Mouse (Mus musculus): ENCODE results near the gene Gmds. TPM values are rescaled to one million over a fixed set of nuclear protein-coding genes. Genes with fewer than 3 reads are reported as not detected.
A peak's percentile ranks its signal among the peaks of the same experiment; 100 is the strongest.

Gmds gene
- polyA plus RNA-seq, 1 experiment = 11.3 TPM

GRCm38 (mm10) chr13:31805831-31806427 lies 532.6 kb downstream of the Gmds start:
- TF ChIP-seq CTCF (IDR thresholded peaks at IDR 0.05; ENCODE audit: extremely low read depth, insufficient read depth, low read length) (no peak), POLR2A (IDR thresholded peaks at IDR 0.05; ENCODE audit: extremely low read depth, insufficient read depth, low read length) (no peak)
- H3K27ac ChIP-seq (ENCODE audit: insufficient read depth, low read length) = peak overlapping the region; percentile 94
- no peaks in the 10 kb centered on the region; the same call in 1 of the 2 replicates for H3K4me1 ChIP-seq (ENCODE audit: control insufficient read depth, insufficient read depth, low read length)
- H3K4me3 ChIP-seq (ENCODE audit: insufficient read depth, low read length) = peak overlapping the region; percentile 42

GRCm38 (mm10) chr13:31804571-31804970 lies 534.0 kb downstream of the Gmds start:
- Histone ChIP-seq H3K4me3 (ENCODE audit: insufficient read depth, low read length) (no peak overlapping the region), H3K4me1 (ENCODE audit: control insufficient read depth, insufficient read depth, low read length) (no peaks in the 10 kb centered on the region; the same call in 1 of the 2 replicates), H3K27ac (ENCODE audit: insufficient read depth, low read length) (no peak overlapping the region; the same call in 1 of the 2 replicates)
- TF ChIP-seq POLR2A (IDR thresholded peaks at IDR 0.05; ENCODE audit: extremely low read depth, insufficient read depth, low read length) (no peak), CTCF (IDR thresholded peaks at IDR 0.05; ENCODE audit: extremely low read depth, insufficient read depth, low read length) (no peak)

- Histone ChIP-seq H3K4me1 (ENCODE audit: control insufficient read depth, insufficient read depth, low read length) (no peaks in the 10 kb centered on the region; the same call in 1 of the 2 replicates), H3K27ac (ENCODE audit: insufficient read depth, low read length) (0 out of 2 replicates have a peak overlapping the region, but pooled peaks have one; percentile 22), H3K4me3 (ENCODE audit: insufficient read depth, low read length) (no peak overlapping the region)
- TF ChIP-seq POLR2A (IDR thresholded peaks at IDR 0.05; ENCODE audit: extremely low read depth, insufficient read depth, low read length) (no peak), CTCF (IDR thresholded peaks at IDR 0.05; ENCODE audit: extremely low read depth, insufficient read depth, low read length) (no peak)
Observed at GRCm38 (mm10) chr13:31803166-31804093, 535.1 kb downstream of the Gmds start.

- H3K4me1 ChIP-seq (ENCODE audit: control insufficient read depth, insufficient read depth, low read length) = no peaks in the 10 kb centered on the region; the same call in 1 of the 2 replicates
- no peak for TF ChIP-seq CTCF (IDR thresholded peaks at IDR 0.05; ENCODE audit: extremely low read depth, insufficient read depth, low read length)
- no peak for TF ChIP-seq POLR2A (IDR thresholded peaks at IDR 0.05; ENCODE audit: extremely low read depth, insufficient read depth, low read length)
- H3K27ac ChIP-seq (ENCODE audit: insufficient read depth, low read length) = no peak overlapping the region
- H3K4me3 ChIP-seq (ENCODE audit: insufficient read depth, low read length) = no peak overlapping the region
Observed at GRCm38 (mm10) chr13:31802447-31802846, 536.1 kb downstream of the Gmds start.

GRCm38 (mm10) chr13:31801703-31802305 lies 536.7 kb downstream of the Gmds start:
- Histone ChIP-seq H3K27ac (ENCODE audit: insufficient read depth, low read length) (no peak overlapping the region), H3K4me1 (ENCODE audit: control insufficient read depth, insufficient read depth, low read length) (no peaks in the 10 kb centered on the region; the same call in 1 of the 2 replicates), H3K4me3 (ENCODE audit: insufficient read depth, low read length) (no peak overlapping the region; the same call in 1 of the 2 replicates)
- TF ChIP-seq POLR2A (IDR thresholded peaks at IDR 0.05; ENCODE audit: extremely low read depth, insufficient read depth, low read length) = no peak
- TF ChIP-seq CTCF (IDR thresholded peaks at IDR 0.05; ENCODE audit: extremely low read depth, insufficient read depth, low read length) = no peak

- TF ChIP-seq POLR2A (IDR thresholded peaks at IDR 0.05; ENCODE audit: extremely low read depth, insufficient read depth, low read length) = no peak
- TF ChIP-seq CTCF (IDR thresholded peaks at IDR 0.05; ENCODE audit: extremely low read depth, insufficient read depth, low read length) = peak; percentile 60
- no peak overlapping the region for H3K27ac ChIP-seq (ENCODE audit: insufficient read depth, low read length)
- peak overlapping the region; percentile 17 for H3K4me3 ChIP-seq (ENCODE audit: insufficient read depth, low read length)
- no peaks in the 10 kb centered on the region; the same call in 1 of the 2 replicates for H3K4me1 ChIP-seq (ENCODE audit: control insufficient read depth, insufficient read depth, low read length)
Observed at GRCm38 (mm10) chr13:31800581-31801576, 537.7 kb downstream of the Gmds start.

- Histone ChIP-seq H3K4me3 (ENCODE audit: insufficient read depth, low read length) (no peak overlapping the region), H3K27ac (ENCODE audit: insufficient read depth, low read length) (no peak overlapping the region), H3K4me1 (ENCODE audit: control insufficient read depth, insufficient read depth, low read length) (no peaks in the 10 kb centered on the region; the same call in 1 of the 2 replicates)
- TF ChIP-seq POLR2A (IDR thresholded peaks at IDR 0.05; ENCODE audit: extremely low read depth, insufficient read depth, low read length) (no peak), CTCF (IDR thresholded peaks at IDR 0.05; ENCODE audit: extremely low read depth, insufficient read depth, low read length) (no peak)
Observed at GRCm38 (mm10) chr13:31798075-31798474, 540.5 kb downstream of the Gmds start.

- TF ChIP-seq POLR2A (IDR thresholded peaks at IDR 0.05; ENCODE audit: extremely low read depth, insufficient read depth, low read length) (no peak), CTCF (IDR thresholded peaks at IDR 0.05; ENCODE audit: extremely low read depth, insufficient read depth, low read length) (no peak)
- Histone ChIP-seq H3K4me1 (ENCODE audit: control insufficient read depth, insufficient read depth, low read length) (no peaks in the 10 kb centered on the region; the same call in 1 of the 2 replicates), H3K4me3 (ENCODE audit: insufficient read depth, low read length) (no peak overlapping the region), H3K27ac (ENCODE audit: insufficient read depth, low read length) (no peak overlapping the region)
Observed at GRCm38 (mm10) chr13:31797346-31797745, 541.2 kb downstream of the Gmds start.
